Mouse (Mus musculus) urinary bladder, adult 2 months (tissue): ENCODE measurements around the gene Bax. TPM values are rescaled to one million over a fixed set of nuclear protein-coding genes. Genes with fewer than 3 reads are reported as not detected.
"Not testable (repeated sequence)": the region's sequence is repeated elsewhere in the genome, so short reads cannot be mapped to it uniquely, and the experiment has no call there.

ENCODE experiments used
- DNase-seq: peaks from one replicate; pipeline ENCODE4 v3.0.0; 2022; ENCODE audit warnings: low spot score
- polyA plus RNA-seq: library from polyadenylated mRNA; depleted of rRNA; stranded (reverse); fragments of >200 nt; gene quantifications from 2 replicates; pipeline ENCODE4 v1.2.3, GENCODE M21; 2012; rRNA removed

The Bax gene
- 78.4 and 113 TPM in 2 replicates for polyA plus RNA-seq

DNA sequence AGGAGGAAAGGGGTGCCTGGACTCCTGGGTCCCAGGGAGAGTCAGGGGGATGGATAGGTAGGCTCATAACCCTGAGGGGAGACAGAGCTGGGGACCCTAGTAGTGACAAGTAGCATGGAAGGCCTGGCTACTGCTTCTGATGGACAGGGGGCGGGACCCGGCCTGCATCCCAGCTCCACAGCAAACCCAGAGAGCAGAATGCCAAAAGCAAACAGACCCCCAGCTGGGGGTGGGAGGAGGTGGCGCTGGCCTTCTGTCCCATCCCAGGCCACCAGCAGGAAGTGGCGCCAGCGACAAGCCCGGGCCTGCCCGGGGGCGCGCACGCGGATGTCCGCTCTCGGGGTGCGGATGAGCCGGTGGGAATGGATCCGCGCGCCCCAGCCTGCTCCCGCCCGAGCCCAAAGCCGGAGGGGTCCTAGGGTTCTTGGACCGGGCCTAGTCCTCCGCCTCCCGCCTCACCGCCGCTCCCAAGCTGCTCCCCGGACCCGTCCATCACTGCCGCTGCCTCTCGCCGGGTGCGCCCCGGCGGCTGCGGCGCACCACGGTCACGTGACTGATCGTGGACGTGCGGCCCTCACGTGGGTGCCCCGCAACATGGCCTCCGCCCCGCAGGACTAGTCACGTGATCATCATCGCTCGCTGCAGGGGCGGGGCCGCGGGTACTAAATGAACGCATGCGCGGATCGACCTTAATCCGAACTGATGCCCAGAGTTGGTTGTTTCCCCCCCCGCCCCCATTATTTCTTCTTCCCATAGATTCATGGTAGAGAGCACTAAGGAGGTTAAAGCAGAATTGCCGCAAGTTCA lies at the start of gene Bax:
Bax (minus strand) TSS at position 616 of the 807 bp plus-strand sequence.
- peak; percentile 89 for DNase-seq

DNA sequence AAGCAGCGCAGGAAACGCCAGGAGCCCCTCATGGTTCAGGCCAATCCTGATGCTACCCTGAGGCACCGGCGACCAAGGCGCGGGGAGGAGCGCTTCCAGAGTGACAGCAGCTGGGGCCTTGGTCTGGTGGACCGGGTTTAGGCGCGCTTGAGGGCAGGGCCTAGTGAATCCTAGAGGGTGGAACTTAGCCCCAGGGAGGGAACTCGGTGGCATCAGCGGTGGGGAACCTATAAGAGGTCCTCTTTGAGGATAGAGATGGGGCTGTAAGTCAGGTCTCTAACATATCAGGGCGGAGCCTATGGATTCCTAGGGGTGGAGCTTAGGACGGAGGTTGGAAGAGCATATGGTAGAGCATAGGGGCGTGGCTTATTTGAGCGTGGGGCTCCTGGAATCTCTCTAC lies 48.7 kb upstream of the Bax start:
- no peak for DNase-seq

DNA sequence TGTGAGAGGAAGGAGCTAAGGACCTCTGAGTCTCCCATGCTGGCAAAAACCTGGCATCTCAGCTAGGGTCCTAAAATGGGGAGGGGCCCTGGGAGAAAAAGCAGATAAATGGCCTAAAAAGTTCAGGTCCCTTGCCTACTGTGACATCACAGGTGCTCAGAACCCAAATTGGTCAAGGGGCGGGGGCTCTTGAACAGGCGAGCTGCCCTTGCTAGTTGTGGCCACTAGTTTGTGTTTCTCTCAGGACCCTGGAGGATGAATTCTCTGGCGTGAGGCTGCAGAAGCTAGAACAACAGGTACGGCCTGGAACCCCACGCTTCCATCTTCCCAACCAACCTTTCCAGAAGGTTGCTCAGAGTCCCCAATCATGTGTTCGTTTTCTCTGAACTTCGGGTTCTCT lies 47.7 kb upstream of the Bax start:
- no peak for DNase-seq

DNA sequence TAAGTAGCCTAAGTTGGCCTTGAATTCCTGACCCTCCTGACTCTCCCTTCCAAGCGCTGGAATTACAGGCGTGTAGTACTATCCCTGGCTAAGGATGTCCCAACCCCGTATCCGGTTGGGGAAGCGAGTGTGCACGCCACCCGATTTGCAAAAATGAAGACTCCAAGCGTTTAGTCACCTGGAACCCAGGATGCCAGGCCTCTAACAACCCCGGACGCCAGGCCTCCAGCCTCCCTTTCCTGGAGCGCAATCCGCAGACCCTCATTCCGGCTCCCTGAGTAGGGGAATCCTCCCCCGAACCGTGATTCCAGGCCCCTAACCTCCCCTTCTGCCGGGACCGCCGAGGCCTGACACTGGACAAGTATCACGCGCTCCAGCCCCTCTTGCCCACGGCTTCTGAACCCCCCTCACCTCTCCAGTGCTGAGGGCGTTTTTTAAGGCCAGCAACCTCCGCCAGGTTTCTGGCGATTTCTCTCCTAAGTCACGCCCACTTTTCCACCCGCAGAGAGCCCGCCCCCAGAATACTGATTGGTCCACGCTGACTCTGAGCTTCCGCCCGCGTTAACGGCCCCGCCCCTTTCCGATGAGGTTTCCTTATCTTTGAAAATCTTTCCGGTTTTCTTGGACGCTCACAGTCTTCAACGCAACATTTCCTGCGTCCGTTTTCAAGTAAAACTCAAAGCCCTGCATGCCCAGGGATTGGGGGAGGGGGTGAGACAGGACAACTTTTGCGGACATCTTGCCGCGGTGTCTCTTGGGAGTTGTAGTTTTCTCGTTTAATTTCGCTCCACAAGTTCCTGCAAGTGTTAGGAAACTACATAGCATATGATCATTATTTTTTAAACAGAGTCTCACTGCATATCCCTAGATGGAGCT lies 43.5 kb upstream of the Bax start, which contains the start of gene Nucb1:
Nucb1 (minus strand) TSS at position 495 of the 876 bp plus-strand sequence.
- DNase-seq: peak; percentile 81

DNA sequence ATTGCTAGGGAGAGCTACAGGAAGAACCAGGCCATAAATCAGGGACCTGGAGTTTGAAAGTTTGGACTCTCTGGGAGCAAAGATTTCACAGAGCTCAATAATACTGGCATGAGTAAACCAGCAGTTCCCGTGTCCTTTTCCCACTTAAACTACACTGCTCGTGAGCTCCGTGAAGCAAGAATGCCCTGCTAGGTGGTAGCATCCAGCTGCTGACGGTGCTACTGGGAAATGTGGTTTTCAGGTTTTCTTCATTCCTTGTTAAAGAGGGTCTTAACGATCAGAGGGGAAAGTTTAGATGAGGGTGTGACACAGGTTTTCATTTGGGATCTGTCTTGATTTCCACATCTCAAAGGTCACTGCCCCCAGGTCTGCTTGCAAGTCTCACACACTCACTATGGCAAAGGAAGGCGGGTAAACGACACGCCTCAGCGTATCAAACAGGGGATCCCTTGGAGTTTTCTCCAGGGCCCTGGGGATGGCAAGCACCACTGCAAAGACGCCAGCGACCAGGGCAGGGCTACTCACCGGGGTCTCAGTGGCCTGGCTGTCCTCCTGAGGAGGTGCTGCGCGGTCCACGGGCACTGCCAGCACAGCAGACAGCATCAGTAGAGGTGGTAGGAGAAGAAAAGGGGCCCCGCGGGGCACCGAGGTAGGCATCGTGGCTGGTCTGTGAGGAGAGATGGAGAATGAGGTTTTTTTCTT lies 42.6 kb upstream of the Bax start:
- DNase-seq: no peak

DNA sequence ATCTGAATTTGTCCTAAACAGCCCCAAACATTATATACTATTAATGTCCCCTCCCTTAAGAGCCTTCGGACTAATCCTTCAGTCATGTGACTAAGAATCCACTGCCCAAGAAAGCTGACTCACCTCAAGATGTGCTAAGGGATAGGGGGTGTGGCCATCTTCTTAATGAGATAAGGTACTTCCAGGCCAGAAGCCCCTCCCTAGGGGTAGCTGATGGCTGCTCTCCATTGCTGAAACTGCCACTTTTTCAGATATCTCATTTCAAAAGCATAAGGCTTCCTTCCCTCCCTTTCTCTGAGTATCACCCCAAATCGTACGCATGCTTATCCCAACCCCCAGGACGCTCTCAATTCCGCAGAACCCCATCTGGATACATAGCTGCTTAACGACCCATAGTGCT lies 41.9 kb upstream of the Bax start:
- DNase-seq: no peak

DNA sequence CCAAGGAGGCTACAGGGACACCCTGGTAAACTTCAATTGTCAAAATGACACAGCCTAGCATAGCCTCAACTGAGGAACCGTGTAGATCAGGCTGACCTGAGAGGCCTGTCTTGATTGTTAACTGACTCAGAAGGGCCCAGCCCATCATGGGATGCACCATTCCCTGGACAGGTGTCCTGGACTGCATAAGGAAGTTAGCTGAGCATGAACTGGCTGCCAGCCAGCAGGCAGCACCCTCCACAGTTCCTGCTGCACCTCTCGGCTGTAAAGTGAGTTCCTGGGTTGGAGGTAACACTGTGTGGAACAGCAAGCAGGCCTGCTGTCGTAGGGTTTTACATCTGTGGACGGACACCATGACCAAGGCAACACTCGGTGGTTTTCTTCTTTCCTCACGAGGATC lies 40.9 kb upstream of the Bax start:
- DNase-seq: no peak

DNA sequence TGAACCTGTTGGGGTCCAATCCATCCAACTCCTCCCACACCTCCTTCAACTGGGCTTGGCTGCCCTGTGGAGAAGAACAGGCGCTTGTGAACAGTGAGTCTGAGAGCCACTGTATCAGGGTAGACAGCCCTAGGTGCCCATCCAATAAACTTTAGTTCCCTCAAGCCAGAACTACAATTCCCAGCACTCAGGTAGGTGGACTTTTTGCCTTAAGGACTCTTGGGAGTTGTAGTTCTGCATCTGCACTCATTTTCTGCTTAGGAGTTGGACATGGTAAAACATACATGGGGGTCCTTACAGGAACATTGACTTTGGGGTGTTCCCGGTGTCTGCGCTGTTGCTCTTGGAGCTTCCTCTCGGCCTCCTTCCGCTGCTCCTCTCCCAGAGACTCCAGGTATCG lies 31.7 kb upstream of the Bax start:
- no peak for DNase-seq

DNA sequence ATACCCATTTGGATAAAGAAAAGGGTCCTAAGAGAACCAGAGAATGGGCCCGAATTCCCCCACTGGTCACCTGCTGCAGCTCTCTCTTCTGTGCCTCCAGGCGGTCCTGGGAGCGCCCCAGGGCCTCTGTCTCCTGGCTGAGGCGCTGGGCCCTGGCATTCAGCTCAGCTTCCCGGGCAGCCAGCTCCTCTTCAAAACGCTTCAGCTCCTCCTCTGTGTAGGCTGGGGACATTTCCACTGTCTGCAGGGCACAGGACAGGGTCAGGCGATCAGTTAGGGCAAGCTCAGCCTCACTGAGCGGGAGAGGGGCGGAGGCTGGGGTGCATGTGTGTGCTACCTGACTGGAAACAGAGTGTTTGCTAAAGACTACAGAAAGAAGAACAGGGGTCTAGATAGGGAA lies 27.9 kb upstream of the Bax start:
- no peak for DNase-seq

DNA sequence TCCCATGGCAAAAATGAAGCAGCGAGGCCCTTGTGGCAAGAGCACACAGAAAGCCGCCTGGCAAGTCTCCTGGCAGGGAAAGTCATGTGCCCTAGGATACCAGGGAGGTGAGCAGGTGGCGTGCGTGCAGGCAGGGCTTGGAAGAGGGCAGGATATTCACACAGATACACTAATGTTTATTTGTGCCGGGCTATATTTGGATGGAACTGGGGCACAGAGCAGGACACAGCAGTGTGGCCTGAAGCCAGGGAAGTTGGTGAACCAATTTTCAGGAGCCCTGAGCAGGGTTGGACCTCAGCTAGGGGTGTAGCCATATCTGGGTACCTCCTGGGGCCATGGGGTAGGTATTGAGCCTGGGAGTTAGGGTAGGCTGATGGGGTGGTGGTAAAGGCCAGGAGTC lies 26.3 kb upstream of the Bax start:
- no peak for DNase-seq

DNA sequence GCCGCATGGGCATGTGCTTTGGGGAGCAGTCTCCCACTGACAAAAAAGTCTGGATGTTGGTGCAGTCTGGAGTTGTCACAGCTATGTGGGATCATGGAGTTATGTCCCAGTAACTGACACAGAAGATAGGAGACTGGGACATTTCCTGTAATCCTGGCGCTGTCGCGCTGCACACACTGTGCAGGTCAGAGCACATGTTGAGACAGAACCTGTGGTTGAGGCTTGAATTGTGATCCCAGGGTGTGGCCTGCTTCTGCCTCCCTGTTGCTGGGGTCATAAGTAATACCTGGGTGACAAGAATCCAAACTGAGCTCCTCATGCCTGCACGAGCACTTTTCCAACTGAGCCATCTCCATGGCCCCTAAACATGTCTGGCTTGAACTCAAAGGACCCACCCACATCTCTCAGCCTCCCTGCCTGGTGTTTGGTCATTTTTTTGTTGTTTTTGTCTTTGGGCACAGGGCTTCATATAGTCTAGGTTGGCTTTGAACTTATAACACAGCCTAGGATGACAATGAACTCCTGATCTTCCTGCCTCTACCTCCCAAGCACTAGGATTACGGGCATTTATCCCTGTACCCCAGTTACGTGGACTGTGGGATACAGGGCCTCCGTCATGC lies 25.6 kb upstream of the Bax start:
- no peak for DNase-seq

DNA sequence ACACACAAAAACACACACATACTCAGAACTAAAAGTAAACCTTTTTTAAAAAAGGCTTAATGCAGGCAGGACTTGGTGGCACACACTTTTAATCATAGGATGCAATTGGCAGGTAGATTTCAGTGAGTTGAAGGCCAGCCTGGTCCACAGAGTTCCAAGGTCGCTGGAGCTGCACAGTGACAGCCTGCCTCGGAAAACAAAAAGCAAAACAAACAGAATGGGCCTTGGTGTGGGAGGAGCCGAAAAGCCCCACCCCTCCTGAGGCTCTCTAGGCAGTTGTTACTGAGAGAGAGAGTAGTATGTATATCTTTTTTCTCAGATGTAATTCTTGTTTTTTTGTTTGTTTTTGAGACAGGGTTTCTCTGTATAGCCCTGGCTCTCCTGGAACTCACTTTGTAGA lies 24.6 kb upstream of the Bax start:
- DNase-seq: no peak

DNA sequence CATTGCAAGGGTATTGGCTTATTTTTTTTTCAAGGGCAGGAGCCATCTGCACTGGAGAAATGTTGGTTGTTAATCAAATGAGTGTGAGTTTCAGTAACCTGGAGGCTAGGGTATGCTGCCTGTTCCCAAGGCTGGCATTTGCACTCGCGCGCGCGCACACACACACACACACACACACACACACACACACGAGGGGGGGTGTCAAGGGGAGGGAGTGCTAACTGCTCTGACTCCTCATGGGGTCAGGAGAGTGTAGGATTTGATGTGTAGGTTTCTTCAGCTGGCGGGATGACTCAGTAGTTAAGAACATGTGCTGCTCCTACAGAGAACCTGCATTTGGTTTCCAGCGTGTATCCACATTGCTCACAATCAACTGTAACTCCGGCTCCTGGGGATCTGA lies 24.1 kb upstream of the Bax start:
- no peak for DNase-seq

DNA sequence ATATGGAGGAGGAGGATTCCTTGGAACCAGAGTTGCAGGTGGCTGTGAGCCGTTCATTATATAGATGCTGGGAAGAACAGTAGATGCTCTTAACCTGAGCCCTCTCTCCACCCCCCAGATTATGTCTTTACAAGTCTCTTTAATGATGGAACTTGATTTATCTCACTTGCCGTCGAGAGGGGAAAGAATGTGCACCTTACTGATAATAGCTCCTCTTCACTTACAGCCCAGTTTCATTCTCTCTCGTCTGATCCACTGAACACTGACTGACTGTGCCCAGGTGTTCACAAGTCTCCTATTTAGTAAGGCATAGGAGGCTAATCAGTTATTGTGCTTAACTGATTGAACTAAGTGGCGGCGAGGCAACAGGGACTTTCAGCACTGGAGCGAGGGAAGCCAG lies 22.9 kb upstream of the Bax start:
- no peak for DNase-seq

DNA sequence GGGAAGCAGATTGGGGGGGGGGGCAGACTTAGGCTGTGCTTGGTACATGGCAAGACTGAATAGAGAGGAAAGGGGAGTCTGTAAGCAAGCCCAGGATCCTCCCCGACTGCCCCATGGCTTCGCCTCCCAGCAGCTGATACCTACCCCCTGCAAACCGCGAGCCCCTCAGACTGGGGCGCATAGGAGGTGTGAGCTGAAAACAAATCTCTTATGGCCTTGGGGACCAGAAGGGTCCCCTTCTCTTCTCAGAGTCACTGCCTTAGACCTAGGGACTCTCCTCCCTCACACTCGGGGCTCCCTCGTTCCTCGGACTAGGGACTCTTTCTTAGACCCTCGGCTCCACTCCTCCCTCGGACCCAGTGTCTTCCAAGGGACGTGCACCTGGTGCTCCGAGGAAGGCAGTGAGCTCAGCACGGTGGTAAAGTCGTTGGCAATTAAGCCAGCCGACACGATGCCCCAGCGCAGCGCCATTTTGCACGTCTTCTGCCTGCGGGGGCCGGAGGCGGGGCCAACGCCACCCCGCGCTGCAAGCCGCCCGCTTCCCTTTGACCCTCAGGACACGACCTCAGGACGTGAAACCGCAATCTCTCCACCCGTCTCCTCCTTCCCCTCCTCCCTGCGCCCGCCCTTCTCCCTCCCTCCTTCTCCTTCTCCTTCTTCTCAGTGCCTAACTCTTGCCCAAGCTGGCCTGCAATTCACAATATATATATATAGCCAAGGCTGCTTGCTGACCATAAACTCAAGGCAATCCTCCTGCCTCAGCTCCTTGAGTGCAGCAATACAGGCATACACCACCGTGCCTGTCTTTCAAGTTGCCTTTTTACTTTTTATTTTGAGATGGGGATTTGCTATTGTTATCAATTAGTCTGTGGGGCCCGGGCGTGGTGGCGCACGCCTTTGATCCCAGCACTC lies 21.9 kb upstream of the Bax start, which contains the start of gene Dhdh:
Dhdh (minus strand) TSS at position 513 of the 912 bp plus-strand sequence.
- no peak for DNase-seq

DNA sequence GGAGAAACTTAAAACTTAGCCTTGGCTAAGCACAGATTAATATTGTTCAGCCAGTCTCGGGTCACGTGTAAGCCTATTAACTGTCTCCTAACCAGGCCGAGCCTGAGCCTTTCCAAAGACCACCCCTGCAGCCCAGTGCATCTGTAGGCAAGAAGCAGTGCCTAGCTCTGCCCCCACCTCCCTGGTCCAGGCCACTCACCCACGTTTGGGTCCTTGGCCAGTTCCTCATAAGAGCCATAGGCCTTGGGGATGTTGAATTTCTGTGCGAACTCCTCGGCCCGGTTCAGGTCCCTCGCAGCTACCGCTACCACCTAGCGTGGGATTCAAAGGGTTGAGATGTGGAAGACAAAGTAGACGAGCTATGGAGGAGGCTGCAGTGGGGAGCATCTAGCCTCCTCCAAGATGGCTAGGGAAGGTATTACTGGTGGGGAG lies 21.2 kb upstream of the Bax start:
- no peak for DNase-seq

DNA sequence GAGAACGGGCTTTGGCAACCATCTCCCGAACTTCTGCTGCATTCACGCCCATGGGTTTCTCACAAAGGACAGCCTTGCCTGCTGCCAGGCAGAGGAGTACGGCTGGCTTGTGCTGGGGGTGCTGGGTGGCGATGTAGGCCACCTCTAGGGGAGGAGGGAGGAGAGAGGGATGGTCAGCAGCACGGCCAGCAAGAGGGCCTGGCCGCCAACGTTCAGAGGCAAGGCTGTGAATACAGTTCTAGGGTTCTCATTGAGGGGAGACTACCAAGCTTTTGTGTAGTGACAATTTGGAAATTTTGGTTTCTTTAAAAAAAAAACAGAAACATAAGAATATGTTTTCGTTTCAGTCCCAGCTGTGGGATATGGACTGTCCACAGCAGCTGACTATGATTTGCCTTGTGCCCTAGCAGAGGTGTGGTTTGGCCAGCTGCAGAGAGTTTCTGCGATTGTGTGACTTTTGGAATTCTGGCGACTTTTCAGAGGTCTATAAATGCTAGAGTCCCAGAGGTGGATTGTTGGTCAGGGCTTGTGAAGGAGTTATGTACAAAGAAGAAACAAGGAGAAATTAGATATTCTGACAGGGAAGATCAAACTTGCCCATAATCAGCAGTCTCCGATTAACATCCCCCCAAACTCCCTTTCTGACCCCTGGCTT lies 20.2 kb upstream of the Bax start, which contains the start of gene Gm45808:
Gm45808 (minus strand) TSS at position 51 of the 655 bp plus-strand sequence.
- no peak for DNase-seq

DNA sequence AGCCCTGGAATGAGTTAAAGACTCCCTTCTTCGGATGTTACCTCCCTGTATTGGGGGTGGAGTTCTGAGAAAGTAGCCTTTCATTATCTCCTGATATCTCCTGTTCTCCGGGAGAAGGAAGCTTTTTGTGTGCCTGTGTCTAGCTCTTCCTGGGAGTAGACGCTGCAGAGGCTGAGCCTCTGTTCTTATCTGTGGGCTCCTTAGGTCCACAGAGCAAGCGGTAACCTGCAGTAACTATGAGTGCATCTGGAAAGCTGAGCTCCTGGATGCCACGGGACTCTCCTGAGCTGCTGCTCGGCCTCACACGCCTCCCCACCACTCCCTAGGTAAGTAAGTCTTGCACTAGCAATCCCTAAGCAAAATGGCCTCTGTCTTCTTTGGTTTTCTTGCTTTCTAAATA lies 19.5 kb upstream of the Bax start:
- DNase-seq: no peak

DNA sequence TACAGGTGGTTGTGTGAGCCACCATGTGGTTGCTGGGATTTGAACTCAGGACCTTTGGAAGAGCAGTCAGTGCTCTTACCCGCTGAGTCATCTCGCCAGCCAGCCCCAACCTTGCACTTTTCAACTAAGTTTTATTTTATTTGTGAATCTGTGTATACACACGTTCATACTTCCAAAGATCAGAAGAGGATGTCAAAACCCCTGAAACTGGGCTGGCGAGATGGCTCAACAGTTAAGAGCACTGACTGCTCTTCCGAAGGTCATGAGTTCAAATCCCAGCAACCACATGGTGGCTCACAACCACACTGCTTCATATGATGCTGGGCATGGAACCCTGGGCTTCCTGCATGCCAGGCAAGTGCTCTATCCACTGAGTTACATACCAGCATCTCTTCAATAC lies 18.3 kb upstream of the Bax start:
- DNase-seq: not testable (repeated sequence)

DNA sequence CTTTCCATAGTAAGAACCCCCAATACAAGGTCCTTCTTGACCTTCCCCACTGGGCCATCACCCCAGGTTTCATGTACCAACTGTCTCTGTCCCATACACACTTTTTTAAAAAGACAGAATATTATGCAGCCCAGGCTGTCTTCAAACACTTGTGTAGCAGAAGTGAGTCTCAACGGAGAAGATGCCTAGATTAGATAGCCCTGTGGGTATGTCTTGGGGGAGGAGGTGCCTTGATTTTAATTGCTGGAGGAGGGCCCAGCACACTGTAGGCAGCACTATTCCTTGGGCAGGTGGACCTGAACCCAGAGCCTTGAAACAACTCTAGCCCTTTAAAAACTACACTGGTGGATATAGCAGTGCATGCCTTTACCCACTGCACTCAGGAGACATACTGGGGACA lies 15.5 kb upstream of the Bax start:
- no peak for DNase-seq
